Comparison of ENCODE assay signal across 12 mouse cellular contexts in genomic region chr2:10674738-10675349, GRCm38 (mm10).
A peak's percentile ranks its signal among the peaks of the same experiment; 100 is the strongest.
DNase-seq lines count a peak whose midpoint lies in the region; ATAC-seq lines count a peak whose summit lies in the region.
"Had no signal": no experiment of that assay in that cellular context is flagged by ENCODE, and none has a peak within 500 bp of the region (broad histone marks: within the 10 kb centered on the region; RNA-seq: fewer than 3 reads in every experiment).

No protein-coding gene starts in this region.

- peaks cover 6% of the 10 kb centered on the region; the same call in 1 of the 2 replicates for H3K4me1 ChIP-seq in lung, embryonic 16.5 days (replicated peaks; ENCODE audit: control insufficient read depth, insufficient read depth, low read length)
- no peaks in the 10 kb centered on the region for H3K4me1 ChIP-seq in embryonic facial prominence, embryonic 14.5 days (ENCODE audit: control insufficient read depth, insufficient read depth, low read length)
- peaks cover 8% of the 10 kb centered on the region; the same call in 1 of the 2 replicates for H3K4me1 ChIP-seq in stomach, embryonic 14.5 days (ENCODE audit: control insufficient read depth, insufficient read depth, low read length)
- H3K4me1 ChIP-seq: liver, embryonic 15.5 days had no signal

- H3K4me2 ChIP-seq in lung, embryonic 16.5 days (ENCODE audit: low read depth, low read length): no peak overlapping the region
- H3K4me2 ChIP-seq in embryonic facial prominence, embryonic 14.5 days (ENCODE audit: low read depth, low read length): no peak overlapping the region
- H3K4me2 ChIP-seq in stomach, embryonic 14.5 days (replicated peaks; ENCODE audit: low read depth, low read length): no peak overlapping the region
- H3K4me2 ChIP-seq: liver, embryonic 15.5 days; midbrain, embryonic 11.5 days had no signal

- 14% methylated on average over 6 of the region's 6 CpGs for WGBS in lung, embryonic 16.5 days
- 28% methylated on average over 6 of the region's 6 CpGs for WGBS in embryonic facial prominence, embryonic 14.5 days
- WGBS in stomach, embryonic 14.5 days: 11% methylated on average over 6 of the region's 6 CpGs

- no peak overlapping the region for H3K4me3 ChIP-seq in lung, embryonic 16.5 days (ENCODE audit: low read length)
- no peak overlapping the region for H3K4me3 ChIP-seq in embryonic facial prominence, embryonic 14.5 days (ENCODE audit: low read depth, low read length)
- no peak overlapping the region for H3K4me3 ChIP-seq in stomach, embryonic 14.5 days (ENCODE audit: low read depth, low read length)
- H3K4me3 ChIP-seq: liver, embryonic 15.5 days had no signal

- H3K9ac ChIP-seq in lung, embryonic 16.5 days (ENCODE audit: low read length): no peak overlapping the region
- H3K9ac ChIP-seq in embryonic facial prominence, embryonic 14.5 days (ENCODE audit: low read depth, low read length): no peak overlapping the region
- H3K9ac ChIP-seq in stomach, embryonic 14.5 days (replicated peaks; ENCODE audit: low read depth, low read length): no peak overlapping the region
- H3K9ac ChIP-seq: liver, embryonic 15.5 days had no signal

- H3K9me3 ChIP-seq in lung, embryonic 16.5 days (ENCODE audit: control insufficient read depth, low read length): no peaks in the 10 kb centered on the region
- H3K9me3 ChIP-seq in embryonic facial prominence, embryonic 14.5 days (ENCODE audit: control insufficient read depth, low read length): no peaks in the 10 kb centered on the region
- no peaks in the 10 kb centered on the region for H3K9me3 ChIP-seq in stomach, embryonic 14.5 days (ENCODE audit: control insufficient read depth, low read depth, low read length)
- H3K9me3 ChIP-seq: liver, embryonic 15.5 days had no signal

- no peaks in the 10 kb centered on the region for H3K27me3 ChIP-seq in lung, embryonic 16.5 days (ENCODE audit: control insufficient read depth, insufficient read depth, low read depth, low read length)
- no peaks in the 10 kb centered on the region for H3K27me3 ChIP-seq in embryonic facial prominence, embryonic 14.5 days (replicated peaks; ENCODE audit: control insufficient read depth, insufficient read depth, low read length)
- no peaks in the 10 kb centered on the region for H3K27me3 ChIP-seq in stomach, embryonic 14.5 days (ENCODE audit: control insufficient read depth, insufficient read depth, low read length)
- H3K27me3 ChIP-seq: liver, embryonic 15.5 days had no signal

- H3K27ac ChIP-seq in lung, embryonic 16.5 days (ENCODE audit: low read length): 0 out of 2 replicates have a peak overlapping the region, but pooled peaks have one; percentile 29
- no peak overlapping the region for H3K27ac ChIP-seq in embryonic facial prominence, embryonic 14.5 days (replicated peaks; ENCODE audit: low read depth, low read length)
- H3K27ac ChIP-seq in stomach, embryonic 14.5 days (ENCODE audit: low read length): no peak overlapping the region; the same call in 1 of the 2 replicates
- H3K27ac ChIP-seq: liver, embryonic 15.5 days had no signal

- no peak for ATAC-seq in lung, embryonic 16.5 days (ENCODE audit: low read depth)
- ATAC-seq in embryonic facial prominence, embryonic 14.5 days (ENCODE audit: low read depth): no peak
- ATAC-seq in stomach, embryonic 14.5 days (ENCODE audit: insufficient number of reproducible peaks, insufficient read depth, low FRiP score, low read depth): peak; percentile 76; the same call in 1 of the 2 replicates
- no peak for ATAC-seq in activated CD4-positive, CD25-positive, alpha-beta regulatory T cell, adult 4 months

- H3K36me3 ChIP-seq in lung, embryonic 16.5 days (ENCODE audit: control insufficient read depth, insufficient read depth, low read length): no peaks in the 10 kb centered on the region
- H3K36me3 ChIP-seq in embryonic facial prominence, embryonic 14.5 days (ENCODE audit: control insufficient read depth, insufficient read depth, low read length): no peaks in the 10 kb centered on the region
- H3K36me3 ChIP-seq in stomach, embryonic 14.5 days (ENCODE audit: control insufficient read depth, insufficient read depth, low read length): no peaks in the 10 kb centered on the region
- H3K36me3 ChIP-seq: liver, embryonic 15.5 days had no signal

- DNase-seq in kidney, adult 11 months: peak; percentile 5
- DNase-seq in kidney, postnatal 25 days: no peak
- DNase-seq in lung, postnatal 14 days: no peak
- DNase-seq in embryonic facial prominence, embryonic 14.5 days (ENCODE audit: low spot score): peak; percentile 42
- DNase-seq in thymus, postnatal 14 days: no peak
- DNase-seq: adrenal gland, postnatal 36 days; heart, postnatal 36 days had no signal

Comparison
In these comparisons a context has a peak if more than half of its experiments do, and no peak if none do; other contexts are left out.
1. DNase-seq: peak in kidney, adult 11 months (single experiment) and embryonic facial prominence, embryonic 14.5 days (single experiment); none in kidney, postnatal 25 days (0 of 2), lung, postnatal 14 days (single experiment) and thymus, postnatal 14 days (single experiment).